In genomic region chr17:56460876-56461275, GRCm38 (mm10) we compare ENCODE assay signal across 10 mouse cellular contexts. TPM values are rescaled to one million over a fixed set of nuclear protein-coding genes. Genes with fewer than 3 reads are reported as not detected.
A peak's percentile ranks its signal among the peaks of the same experiment; 100 is the strongest.
DNase-seq lines count a peak whose midpoint lies in the region; ATAC-seq and TF ChIP-seq lines count a peak whose summit lies in the region.
"Had no signal": no experiment of that assay in that cellular context is flagged by ENCODE, and none has a peak within 500 bp of the region (broad histone marks: within the 10 kb centered on the region; RNA-seq: fewer than 3 reads in every experiment).

No protein-coding gene starts in this region.

- WGBS in forebrain, embryonic 15.5 days: 14% methylated on average over 6 of the region's 6 CpGs
- WGBS in liver, embryonic 15.5 days (ENCODE audit: insufficient replicate concordance): 33% methylated on average over 6 of the region's 6 CpGs

- H3K27me3 ChIP-seq in forebrain, embryonic 15.5 days: no peaks in the 10 kb centered on the region
- H3K27me3 ChIP-seq in liver, embryonic 15.5 days: peaks cover 10% of the 10 kb centered on the region; the same call in 1 of the 2 replicates

- H3K9ac ChIP-seq in forebrain, embryonic 15.5 days (replicated peaks): peak overlapping the region; percentile 55
- peak overlapping the region; percentile 56; the same call in 1 of the 2 replicates for H3K9ac ChIP-seq in liver, embryonic 15.5 days

- H3K27ac ChIP-seq in gastrocnemius, adult 2 months: peak overlapping the region; percentile 90
- peak overlapping the region; percentile 94 for H3K27ac ChIP-seq in forebrain, embryonic 15.5 days (replicated peaks)
- H3K27ac ChIP-seq in liver, embryonic 15.5 days (replicated peaks): no peak overlapping the region

- peak overlapping the region; percentile 89 for H3K4me3 ChIP-seq in gastrocnemius, adult 2 months
- H3K4me3 ChIP-seq in forebrain, embryonic 15.5 days: peak overlapping the region; percentile 59
- peak overlapping the region; percentile 64 for H3K4me3 ChIP-seq in liver, embryonic 15.5 days (replicated peaks)

- peaks cover 79% of the 10 kb centered on the region for H3K4me1 ChIP-seq in forebrain, embryonic 15.5 days
- peaks cover 35% of the 10 kb centered on the region for H3K4me1 ChIP-seq in liver, embryonic 15.5 days (replicated peaks)

- H3K36me3 ChIP-seq in forebrain, embryonic 15.5 days: peaks cover 19% of the 10 kb centered on the region
- peaks cover 4% of the 10 kb centered on the region; the same call in 1 of the 2 replicates for H3K36me3 ChIP-seq in liver, embryonic 15.5 days (replicated peaks)

- peak overlapping the region; percentile 65 for H3K4me2 ChIP-seq in forebrain, embryonic 15.5 days (replicated peaks)
- H3K4me2 ChIP-seq in liver, embryonic 15.5 days: peak overlapping the region; percentile 92

- ATAC-seq in forebrain, embryonic 15.5 days (replicated peaks): no peak
- no peak for ATAC-seq in liver, embryonic 15.5 days (ENCODE audit: insufficient read depth)

- TF ChIP-seq CTCF in gastrocnemius, adult 2 months (IDR thresholded peaks at IDR 0.05): no peak

- DNase-seq in gastrocnemius, adult 2 months: no peak
- DNase-seq in gastrocnemius, postnatal 36 days: no peak
- DNase-seq in 3T3-L1 (ENCODE audit: low read depth, low spot score): peak; percentile 29
- DNase-seq in left cerebral cortex, adult 8-10 months (ENCODE audit: low spot score in 2 of 2): no peak
- no peak for DNase-seq in spleen, postnatal 10 days (ENCODE audit: low spot score in 2 of 2)
- no peak for DNase-seq in ovary, postnatal 10 days (ENCODE audit: low spot score)
- DNase-seq: adrenal gland, postnatal 14 days; B cell, adult 2 months had no signal

- H3K9me3 ChIP-seq in forebrain, embryonic 15.5 days: no peaks in the 10 kb centered on the region
- no peaks in the 10 kb centered on the region for H3K9me3 ChIP-seq in liver, embryonic 15.5 days (replicated peaks)

- intact Hi-C loops in gastrocnemius, adult 2 months (cut with DNase I): loop anchor here (5.0 kb wide), 1 partner anchor 34 kb away; no protein-coding TSS in a partner anchor
- intact Hi-C loops in gastrocnemius, postnatal 36 days (cut with DNase I): no loop called here

RNA-seq across cellular contexts. Expression of gene Ptprs, which starts 15.4 kb away (rescaled TPM):
- total RNA-seq in gastrocnemius, adult 2 months (2021): 10 to 100 TPM; 29.6 to 43.1 TPM
- 10 to 100 TPM; 35.0 to 45.6 TPM for total RNA-seq in gastrocnemius, postnatal 36 days (2021)
- polyA plus RNA-seq in forebrain, embryonic 15.5 days (2015; fragmentation: Nextera tagmentation; extraction: Ambion mirVana): 375 and 409 TPM in 2 replicates
- polyA plus RNA-seq in liver, embryonic 15.5 days (2015; fragmentation: Nextera tagmentation; extraction: Ambion mirVana): 5.5 and 6.1 TPM in 2 replicates
- total RNA-seq in left cerebral cortex, adult 8-10 months (2022): 100 to 1,000 TPM; 559 to 588 (median 565) TPM

RNA-seq across cellular contexts. Expression of gene Znrf4, which starts 51.4 kb away (rescaled TPM):
- not detected for total RNA-seq in gastrocnemius, adult 2 months (2021)
- total RNA-seq in gastrocnemius, postnatal 36 days (2021): not detected
- polyA plus RNA-seq in forebrain, embryonic 15.5 days (2015; fragmentation: Nextera tagmentation; extraction: Ambion mirVana): 0.14 and 0.36 TPM in 2 replicates
- polyA plus RNA-seq in liver, embryonic 15.5 days (2015; fragmentation: Nextera tagmentation; extraction: Ambion mirVana): not detected in 2 replicates
- total RNA-seq in left cerebral cortex, adult 8-10 months (2022): not detected
- total RNA-seq: adrenal gland, postnatal 14 days had no signal

Comparison
In these comparisons a context has a peak if more than half of its experiments do, and no peak if none do; other contexts are left out.
1. RNA of gene Ptprs, which starts 15.4 kb away (total RNA-seq): 559 to 588 TPM in left cerebral cortex, adult 8-10 months; 35.0 to 45.6 TPM in gastrocnemius, postnatal 36 days and 29.6 to 43.1 TPM in gastrocnemius, adult 2 months; every median in the first group is over 10 times any median in the second.
2. Peak in every context shown above with its lines, with median percentiles within 50 percentile points of each other: H3K4me3 ChIP-seq.